Mouse (Mus musculus) gastrocnemius, adult 2 months (tissue): ENCODE results near the gene Fam222a. TPM values are rescaled to one million over a fixed set of nuclear protein-coding genes. Genes with fewer than 3 reads are reported as not detected.

Experiments used
- DNase-seq: peaks from one replicate; pipeline ENCODE4 v3.0.0; 2022
- H3K27ac ChIP-seq: fragments of 200-600 bp; 2 replicates; pipeline ENCODE4 v1.8.1; 2022; ENCODE audit warnings: mild to moderate bottlenecking
- H3K4me3 ChIP-seq: fragments of 200-600 bp; 2 replicates; pipeline ENCODE4 v1.8.1; 2022; ENCODE audit warnings: mild to moderate bottlenecking, moderate library complexity
- CTCF ChIP-seq: fragments of 200-600 bp; IDR thresholded peaks from 2 replicates; pipeline ENCODE4 v1.8.1; 2022; ENCODE audit warnings: antibody characterized with exemption, mild to moderate bottlenecking, moderate library complexity
- intact Hi-C: fragments of 180-260 bp; cut with DNase I; formaldehyde crosslinking; loops from one replicate; pipeline ENCODE4 v1.15.1; 2025
- total RNA-seq, 2 experiments: library from RNA; stranded (reverse); gene quantifications; 2 replicates each; pipeline ENCODE4 v1.2.3; 2021

Fam222a gene
- total RNA-seq, 2 experiments from 2014 or later: 0.18 to 1.1 TPM

- no peak overlapping the region for H3K27ac ChIP-seq
- H3K4me3 ChIP-seq: no peak overlapping the region
- DNase-seq: no peak
- no peak for TF ChIP-seq CTCF
- intact Hi-C loops: no loop called here
Measured at GRCm38 (mm10) chr5:114578361-114578760, 10.5 kb downstream of the Fam222a start.

- TF ChIP-seq CTCF: no peak
- intact Hi-C loops: no loop called here
- Histone ChIP-seq H3K27ac (0 out of 2 replicates have a peak overlapping the region, but pooled peaks have one; percentile 1), H3K4me3 (no peak overlapping the region)
- DNase-seq: no peak
Measured at GRCm38 (mm10) chr5:114579714-114580357, 12.0 kb downstream of the Fam222a start.

GRCm38 (mm10) chr5:114581486-114581885 lies 13.7 kb downstream of the Fam222a start:
- H3K27ac ChIP-seq: no peak overlapping the region
- peak overlapping the region; percentile 32 for H3K4me3 ChIP-seq
- TF ChIP-seq CTCF: no peak
- DNase-seq: peak; percentile 84
- intact Hi-C loops: no loop called here

GRCm38 (mm10) chr5:114583046-114583445 lies 15.2 kb downstream of the Fam222a start:
- intact Hi-C loops: no loop called here
- no peak for DNase-seq
- H3K27ac ChIP-seq: no peak overlapping the region
- no peak overlapping the region for H3K4me3 ChIP-seq
- no peak for TF ChIP-seq CTCF

GRCm38 (mm10) chr5:114583490-114584175 lies 15.8 kb downstream of the Fam222a start:
- DNase-seq: no peak
- Histone ChIP-seq H3K27ac (no peak overlapping the region), H3K4me3 (no peak overlapping the region)
- intact Hi-C loops: no loop called here
- no peak for TF ChIP-seq CTCF

- TF ChIP-seq CTCF: no peak
- intact Hi-C loops: no loop called here
- Histone ChIP-seq H3K4me3 (no peak overlapping the region), H3K27ac (no peak overlapping the region)
- DNase-seq: peak; percentile 47
Measured at GRCm38 (mm10) chr5:114584293-114585104, 16.7 kb downstream of the Fam222a start.

- intact Hi-C loops: no loop called here
- TF ChIP-seq CTCF: no peak
- Histone ChIP-seq H3K27ac (no peak overlapping the region), H3K4me3 (no peak overlapping the region)
- no peak for DNase-seq
Measured at GRCm38 (mm10) chr5:114585682-114586081, 17.9 kb downstream of the Fam222a start.

GRCm38 (mm10) chr5:114587908-114588307 lies 20.1 kb downstream of the Fam222a start:
- no peak overlapping the region for H3K4me3 ChIP-seq
- intact Hi-C loops: no loop called here
- no peak overlapping the region for H3K27ac ChIP-seq
- no peak for TF ChIP-seq CTCF
- peak; percentile 68 for DNase-seq

GRCm38 (mm10) chr5:114588416-114588815 lies 20.6 kb downstream of the Fam222a start:
- no peak overlapping the region for H3K27ac ChIP-seq
- DNase-seq: no peak
- no peak for TF ChIP-seq CTCF
- intact Hi-C loops: no loop called here
- no peak overlapping the region for H3K4me3 ChIP-seq

- intact Hi-C loops: no loop called here
- no peak overlapping the region for H3K4me3 ChIP-seq
- no peak overlapping the region for H3K27ac ChIP-seq
- no peak for DNase-seq
- TF ChIP-seq CTCF: no peak
Measured at GRCm38 (mm10) chr5:114589026-114589425, 21.2 kb downstream of the Fam222a start.

- no peak overlapping the region for H3K4me3 ChIP-seq
- no peak for DNase-seq
- TF ChIP-seq CTCF: no peak
- no peak overlapping the region for H3K27ac ChIP-seq
- intact Hi-C loops: no loop called here
Measured at GRCm38 (mm10) chr5:114589454-114589853, 21.6 kb downstream of the Fam222a start.

GRCm38 (mm10) chr5:114590043-114590913 lies 22.5 kb downstream of the Fam222a start:
- no peak for DNase-seq
- no peak for TF ChIP-seq CTCF
- intact Hi-C loops: no loop called here
- Histone ChIP-seq H3K27ac (no peak overlapping the region), H3K4me3 (no peak overlapping the region)
